Mouse (Mus musculus) layer of hippocampus, postnatal 36 days (tissue): ENCODE measurements at regions not wholly inside any gene's neighbourhood (a gene's known extent, or its start where the extent isn't known, plus 50 kb on each side); places are given as distances from the start of the nearest gene placed in this dataset.

Source experiments
- DNase-seq, 2 experiments: peaks; one replicate each; pipeline ENCODE4 v3.0.0; 2022

DNA sequence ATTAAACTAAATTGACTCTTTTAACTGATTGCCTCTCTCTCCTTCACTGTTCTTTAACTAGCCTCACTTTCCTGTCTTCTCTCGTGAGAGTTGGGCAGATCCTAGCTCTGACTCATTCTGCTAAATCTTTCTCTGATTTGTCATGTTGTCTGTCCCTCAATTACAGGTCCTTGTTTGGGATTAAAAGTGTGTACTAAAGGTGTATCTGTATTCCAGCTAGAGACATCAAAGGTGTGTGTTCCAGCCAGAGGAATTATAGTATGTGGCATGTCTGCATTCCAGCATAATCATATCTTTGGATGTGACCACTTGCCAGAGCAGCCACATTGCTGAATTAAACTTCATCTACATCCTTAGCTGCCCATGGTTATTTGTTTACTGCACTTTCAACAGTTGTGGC is 167.5 kb upstream of the Fam83b start:
- no peak for DNase-seq

DNA sequence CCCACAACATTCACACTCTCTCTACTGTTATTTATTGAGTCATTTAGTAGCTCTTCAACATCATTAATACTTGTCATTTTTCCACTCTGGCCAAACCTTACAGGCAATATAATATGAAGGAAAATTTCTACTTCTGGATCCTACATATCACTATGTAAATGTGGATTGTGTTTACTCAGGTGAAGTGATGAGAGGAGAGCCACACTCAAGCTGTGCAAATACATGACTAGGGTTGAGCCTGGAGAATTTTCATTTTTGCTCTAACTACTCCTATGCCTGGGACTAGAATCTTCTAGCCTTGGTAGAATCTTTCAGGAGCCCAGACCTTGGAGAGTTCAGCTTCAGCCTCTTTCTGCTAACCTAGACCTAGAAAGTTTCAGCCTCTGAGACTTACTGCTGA is 166.9 kb upstream of the Fam83b start:
- DNase-seq, result no peak

DNA sequence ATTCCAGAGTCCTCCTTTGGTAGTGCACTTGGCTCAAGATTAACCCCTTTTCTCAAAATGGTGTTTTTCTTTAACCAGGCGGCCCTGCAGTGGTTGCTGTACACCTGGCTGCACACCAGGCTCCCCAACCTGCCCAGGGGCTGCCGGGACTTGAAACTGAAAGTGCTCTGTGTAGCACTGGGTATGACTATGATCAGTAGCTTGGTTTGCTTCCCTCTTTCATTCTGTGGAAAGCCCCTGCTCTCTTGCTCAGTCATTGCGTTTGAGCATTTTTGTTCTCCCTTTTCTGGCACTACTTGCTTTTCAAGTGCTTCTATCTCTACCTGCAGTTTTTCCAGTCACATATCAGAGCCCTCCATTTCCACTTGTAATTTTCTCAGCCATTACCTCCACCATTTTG is 156.0 kb upstream of the Fam83b start:
- no peak for DNase-seq

DNA sequence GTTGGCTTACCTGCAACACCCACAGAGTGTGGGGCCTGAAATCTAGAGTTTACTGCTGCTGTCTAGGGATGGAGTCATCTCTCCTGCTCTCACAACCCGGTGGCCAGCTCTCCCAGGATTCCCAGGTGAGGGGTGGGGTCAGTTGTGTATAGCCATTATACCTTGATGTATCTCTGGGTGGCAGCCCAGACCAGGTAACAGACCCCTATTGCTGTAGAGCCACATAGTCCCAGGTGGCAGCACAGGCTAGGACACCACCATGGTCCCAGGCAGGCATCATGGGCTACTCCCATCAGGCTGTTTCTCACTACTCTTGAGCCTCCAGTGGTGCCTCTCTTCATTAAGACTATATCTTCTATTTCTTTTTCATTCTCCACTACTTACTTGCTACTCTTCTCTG is 148.9 kb upstream of the Fam83b start:
- DNase-seq, result no peak

DNA sequence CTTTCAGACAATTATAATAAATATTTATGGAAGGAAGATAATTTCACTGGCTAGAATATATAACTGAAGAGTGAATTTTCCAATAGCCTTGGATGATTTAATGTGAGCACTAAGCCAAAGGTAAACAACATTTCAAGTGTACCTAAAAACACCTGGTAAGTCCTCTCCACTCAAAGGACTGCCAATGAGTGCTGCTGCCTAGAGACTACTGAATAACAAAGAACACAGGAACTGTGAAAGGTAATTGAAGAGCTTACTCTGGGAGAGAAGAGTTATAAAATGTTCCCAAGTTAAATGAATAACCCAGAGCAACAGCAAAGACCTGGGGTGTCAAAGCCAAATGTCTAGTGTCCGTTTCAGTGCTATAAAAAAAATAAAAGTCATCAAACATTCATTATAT is 139.5 kb upstream of the Fam83b start:
- DNase-seq, result no peak

DNA sequence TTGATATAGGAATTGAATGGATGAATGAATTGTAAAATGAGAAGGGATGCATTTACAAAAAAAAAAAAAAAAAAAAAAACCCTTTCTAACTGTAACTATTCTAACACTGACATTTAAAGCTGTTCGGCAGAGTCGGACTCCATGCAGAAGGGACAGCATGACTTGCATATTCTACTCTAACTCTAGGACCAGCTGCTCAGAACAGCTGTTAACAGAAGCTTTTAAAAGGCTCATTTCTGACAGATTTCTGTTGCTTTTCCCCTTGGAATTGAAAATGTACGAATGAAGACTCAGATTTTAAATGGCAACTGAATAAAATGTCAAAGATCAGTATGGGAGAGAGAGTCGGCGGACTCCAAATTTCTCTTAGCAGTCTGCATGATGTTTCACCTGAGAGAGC is 138.9 kb upstream of the Fam83b start:
- no peak for DNase-seq

DNA sequence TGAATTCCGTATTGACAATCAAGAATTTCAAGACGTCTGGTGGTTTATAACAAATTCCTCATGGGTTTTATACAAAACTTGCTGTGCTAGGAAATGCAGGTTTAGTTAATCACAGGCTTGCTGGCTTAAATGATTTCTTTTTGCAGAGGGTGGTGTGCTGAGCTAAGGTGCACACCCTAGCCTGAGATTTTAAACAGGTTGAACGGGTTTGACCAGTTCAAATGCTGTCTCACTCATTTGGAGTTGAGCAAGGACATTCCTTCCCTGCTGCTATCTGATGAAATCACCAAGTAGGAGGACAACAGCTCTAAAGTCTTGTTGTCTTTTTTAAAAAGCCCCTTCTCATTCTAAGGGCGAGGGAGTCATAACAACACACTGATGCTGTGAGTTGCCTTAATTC is 128.6 kb upstream of the Fam83b start:
- no peak for DNase-seq

DNA sequence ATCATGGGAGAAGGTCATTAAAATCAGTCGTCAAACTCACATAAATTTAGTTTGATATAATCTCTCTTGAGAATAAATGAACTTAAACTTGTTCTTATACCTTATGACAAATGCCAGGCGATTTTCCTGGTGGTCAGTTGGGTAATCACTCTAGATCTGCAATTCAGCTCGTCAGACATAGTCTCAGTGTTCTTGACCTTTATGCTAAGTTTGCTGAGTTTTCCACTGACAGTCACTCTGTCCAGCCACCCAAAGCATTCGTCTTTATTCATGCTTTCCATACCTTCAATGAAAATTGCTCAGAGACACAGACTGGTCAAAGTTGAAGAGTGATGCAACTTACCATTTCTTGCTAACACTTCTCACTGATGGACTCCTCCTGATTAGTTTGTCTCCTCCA is 126.1 kb upstream of the Fam83b start:
- no peak for DNase-seq

DNA sequence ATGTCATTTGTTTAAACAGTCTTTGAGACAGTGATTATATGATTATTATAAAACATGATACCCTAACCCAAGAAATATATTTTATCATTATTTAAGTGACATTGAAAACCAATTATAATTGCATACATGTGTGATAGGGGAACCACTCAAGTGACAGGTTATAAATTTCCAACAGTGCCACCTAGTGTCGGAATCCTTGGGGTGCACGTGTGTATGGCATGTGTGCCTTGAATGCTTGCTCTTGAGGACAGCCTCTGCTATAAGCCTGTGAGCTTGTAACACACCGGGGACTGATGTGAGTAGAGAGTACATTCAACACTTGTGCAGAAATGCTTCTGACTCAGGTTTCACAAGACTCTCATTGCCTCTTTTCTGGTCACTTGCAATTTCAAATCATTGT is 93.9 kb upstream of the Fam83b start:
- peak; percentile 31 to 57 for DNase-seq

DNA sequence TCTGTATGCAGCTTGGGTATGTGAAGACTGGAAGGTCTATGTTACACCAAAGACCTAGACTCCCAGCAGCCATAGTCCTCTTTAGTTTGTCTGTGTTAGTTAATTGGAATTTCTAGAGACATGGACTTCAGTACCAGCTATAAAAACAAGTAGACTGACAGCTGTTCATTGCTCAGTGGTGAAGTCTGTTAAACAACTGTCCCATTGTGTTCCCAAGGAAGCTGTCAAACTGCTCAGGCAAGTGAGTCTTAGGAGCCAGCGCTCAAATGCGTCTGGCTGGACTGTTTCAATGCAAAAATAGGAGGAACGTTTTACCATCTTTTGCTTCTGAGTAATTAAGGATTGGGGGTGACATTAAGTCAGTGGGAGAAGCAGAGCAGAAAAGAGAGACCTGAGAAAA is 92.9 kb upstream of the Fam83b start:
- DNase-seq, result no peak

DNA sequence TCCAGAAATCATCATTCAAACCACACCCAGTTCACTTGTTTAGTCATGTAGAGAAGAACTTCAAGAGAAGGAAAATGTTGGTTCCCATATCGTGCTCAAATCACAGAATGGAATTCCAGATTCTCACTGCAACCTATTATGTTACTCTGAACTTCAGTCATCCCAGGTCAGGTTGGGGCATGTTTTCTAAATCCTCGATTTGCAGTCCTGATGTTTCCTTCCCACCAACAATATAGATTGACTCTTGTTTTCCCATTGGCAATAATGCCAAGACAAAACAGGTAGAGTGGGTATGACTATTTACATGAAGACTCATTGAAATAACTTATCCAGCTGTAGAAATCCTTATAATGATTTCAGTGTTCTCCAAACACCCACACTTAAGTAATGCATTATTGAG is 86.4 kb upstream of the Fam83b start:
- no peak for DNase-seq

DNA sequence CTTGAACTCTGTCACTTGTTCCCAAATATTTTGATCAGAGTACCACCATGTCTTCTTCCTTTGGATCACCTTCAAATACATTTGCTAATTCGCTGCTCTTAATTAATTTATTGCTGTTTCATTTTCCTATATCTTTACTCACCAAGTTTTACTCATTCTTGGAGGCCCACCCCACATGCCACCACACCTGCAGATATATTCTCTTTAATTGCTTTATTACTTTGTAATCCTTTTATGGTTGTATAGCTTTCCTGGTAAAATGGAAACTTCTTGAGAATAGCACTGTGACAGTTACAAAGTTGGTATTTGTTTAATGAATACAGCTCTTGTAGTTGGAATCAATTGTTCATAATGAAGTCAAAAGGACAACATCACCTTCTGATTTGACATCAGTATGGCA is 82.6 kb upstream of the Fam83b start:
- DNase-seq, result no peak

DNA sequence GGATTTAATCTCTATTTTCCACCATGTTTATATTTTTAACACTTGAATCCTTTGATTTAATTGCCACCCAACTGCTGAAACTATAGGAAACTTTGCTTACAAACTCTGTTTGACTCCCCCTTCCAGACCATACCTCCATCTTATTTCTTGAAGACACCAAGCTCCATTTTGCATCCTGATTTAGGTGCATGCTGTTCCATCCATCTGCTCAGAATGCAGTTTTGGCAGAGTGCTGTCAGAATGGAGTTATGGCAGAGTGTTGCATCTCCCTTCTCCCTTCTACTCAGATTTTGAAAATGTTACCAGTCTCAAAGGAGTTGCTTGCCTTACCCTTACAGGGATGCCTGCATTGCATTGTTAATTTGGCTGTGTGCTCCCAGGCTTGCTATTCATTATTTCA is 79.5 kb upstream of the Fam83b start:
- no peak for DNase-seq
